Mouse (Mus musculus) monocyte, adult 2 months (primary cell): ENCODE measurements at regions not wholly inside any gene's neighbourhood (a gene's known extent, or its start where the extent isn't known, plus 50 kb on each side); places are given as distances from the start of the nearest gene placed in this dataset.
A peak's percentile ranks its signal among the peaks of the same experiment; 100 is the strongest.

Source experiments
- DNase-seq, 2 experiments: peaks; one replicate each; pipeline ENCODE4 v3.0.0; 2022; ENCODE audit warnings: low spot score in 2 of 2, low read depth in 1 of 2

GRCm38 (mm10) chr1:57174289-57174890 is 195.9 kb upstream of the Satb2 start:
- DNase-seq: no peak

- no peak for DNase-seq
Observed at GRCm38 (mm10) chr1:57188796-57189319, 188.6 kb upstream of the 1700066M21Rik start.

GRCm38 (mm10) chr1:57201274-57201673 is 176.1 kb upstream of the 1700066M21Rik start:
- DNase-seq: no peak

GRCm38 (mm10) chr1:57204331-57204730 is 173.1 kb upstream of the 1700066M21Rik start:
- no peak for DNase-seq

GRCm38 (mm10) chr1:57205198-57205987 is 172.0 kb upstream of the 1700066M21Rik start:
- peak in 1 of 2 experiments; percentile 2 for DNase-seq

- no peak for DNase-seq
Observed at GRCm38 (mm10) chr1:57206496-57206895, 170.9 kb upstream of the 1700066M21Rik start.

GRCm38 (mm10) chr1:57206944-57207343 is 170.5 kb upstream of the 1700066M21Rik start:
- DNase-seq: no peak

GRCm38 (mm10) chr1:57208415-57208814 is 169.0 kb upstream of the 1700066M21Rik start:
- no peak for DNase-seq

- no peak for DNase-seq
Observed at GRCm38 (mm10) chr1:57209281-57209680, 168.1 kb upstream of the 1700066M21Rik start.

- no peak for DNase-seq
Observed at GRCm38 (mm10) chr1:57211046-57211445, 166.4 kb upstream of the 1700066M21Rik start.

GRCm38 (mm10) chr1:57213428-57213874 is 164.0 kb upstream of the 1700066M21Rik start:
- DNase-seq: no peak

- DNase-seq: no peak
Observed at GRCm38 (mm10) chr1:57214266-57214665, 163.2 kb upstream of the 1700066M21Rik start.

- DNase-seq: no peak
Observed at GRCm38 (mm10) chr1:57217656-57218055, 159.8 kb upstream of the 1700066M21Rik start.

- no peak for DNase-seq
Observed at GRCm38 (mm10) chr1:57218127-57218526, 159.3 kb upstream of the 1700066M21Rik start.

GRCm38 (mm10) chr1:57218616-57219015 is 158.8 kb upstream of the 1700066M21Rik start:
- DNase-seq: no peak

GRCm38 (mm10) chr1:57224425-57225104 is 152.9 kb upstream of the 1700066M21Rik start:
- DNase-seq: no peak

- DNase-seq: no peak
Observed at GRCm38 (mm10) chr1:57243607-57244408, 133.6 kb upstream of the 1700066M21Rik start.

GRCm38 (mm10) chr1:57259626-57260025 is 117.8 kb upstream of the 1700066M21Rik start:
- DNase-seq: no peak

GRCm38 (mm10) chr1:57265012-57265760 is 112.2 kb upstream of the 1700066M21Rik start:
- no peak for DNase-seq

GRCm38 (mm10) chr1:57266695-57267094 is 110.7 kb upstream of the 1700066M21Rik start:
- no peak for DNase-seq
